Mouse (Mus musculus) E14TG2a.4 (cell line): ENCODE data around the gene Rnf216.

ENCODE experiments used
- CTCF ChIP-seq: conservative IDR thresholded peaks from 2 replicates; pipeline ENCODE4 v1.5.1; 2014; ENCODE audit warnings: low read length
- NANOG ChIP-seq: IDR thresholded peaks from 2 replicates; pipeline ENCODE4 v1.6.1; 2014; ENCODE audit warnings: borderline replicate concordance, low read length, mixed read lengths
- POU5F1 ChIP-seq: IDR thresholded peaks from 2 replicates; pipeline ENCODE4 v1.6.1; 2014; ENCODE audit warnings: low read length, borderline replicate concordance

DNA sequence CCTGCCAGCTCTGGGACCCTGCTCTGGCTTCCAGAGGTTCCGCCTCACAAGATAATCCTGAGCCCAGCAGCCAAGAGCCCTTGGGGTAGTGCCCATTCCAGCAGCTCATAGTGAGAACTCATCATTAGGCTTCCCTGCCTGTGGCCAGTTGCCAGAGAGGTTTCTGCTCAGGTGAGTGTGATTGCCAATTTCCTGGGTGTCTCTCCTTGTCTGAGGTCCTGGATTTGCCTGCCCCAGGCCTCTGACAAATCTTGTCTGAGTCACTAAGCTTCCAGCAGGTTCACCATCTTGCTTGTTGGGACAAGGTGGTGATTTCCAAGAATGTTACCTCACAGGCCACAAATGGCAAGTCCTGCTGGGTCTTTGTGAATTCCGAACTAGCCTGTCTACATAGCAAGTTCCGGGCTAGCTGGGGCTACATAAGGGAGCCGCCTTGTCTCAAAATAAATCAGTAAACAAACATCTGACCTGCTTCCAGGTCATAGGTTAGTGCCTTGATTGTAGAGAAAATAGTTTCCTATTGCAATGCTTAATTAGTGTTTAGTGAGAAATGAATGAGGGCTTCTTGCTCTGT is 12.1 kb upstream of the Rnf216 start:
- TF ChIP-seq CTCF (no peak), NANOG (no peak), POU5F1 (no peak)
